Mouse (Mus musculus) C2C12 (cell line): ENCODE measurements at regions not wholly inside any gene's neighbourhood (a gene's known extent, or its start where the extent isn't known, plus 50 kb on each side); places are given as distances from the start of the nearest gene placed in this dataset.

Experiments
- CEBPB ChIP-seq: IDR thresholded peaks from one replicate; pipeline ENCODE4 v1.6.1; 2011; ENCODE audit warnings: low read depth, mild to moderate bottlenecking, control low read depth, moderate library complexity
- CTCF ChIP-seq: IDR thresholded peaks from one replicate; pipeline ENCODE4 v1.5.1; 2011; ENCODE audit not compliant: control insufficient read depth, insufficient read depth, insufficient read length
- MAX ChIP-seq: IDR thresholded peaks from one replicate; pipeline ENCODE4 v1.6.1; 2011; ENCODE audit warnings: mild to moderate bottlenecking, control low read depth
- MYOG ChIP-seq: IDR thresholded peaks from one replicate; pipeline ENCODE4 v1.6.1; 2011; ENCODE audit not compliant: control insufficient read depth, insufficient read length; ENCODE audit errors: extremely low read depth
- USF1 ChIP-seq: IDR thresholded peaks from one replicate; pipeline ENCODE4 v1.6.1; 2011; ENCODE audit warnings: low read depth, mild to moderate bottlenecking, control low read depth, moderate library complexity

GRCm38 (mm10) chr2:166458953-166459352 is 254.7 kb downstream of the Prex1 start:
- TF ChIP-seq CEBPB (no peak), CTCF (no peak), USF1 (no peak), MYOG (no peak), MAX (no peak)
